Mouse (Mus musculus) kidney, adult 2 months (tissue): ENCODE results near the gene Gsdma.

ENCODE experiments used
- CTCF ChIP-seq: fragments of 200-500 bp; conservative IDR thresholded peaks from 2 replicates; pipeline ENCODE4 v1.5.1; 2011; ENCODE audit warnings: low read depth, mild to moderate bottlenecking, control low read depth, low read length, moderate library complexity, mixed read lengths; ENCODE audit not compliant: insufficient read depth, insufficient read length
- POLR2A ChIP-seq: fragments of 200-500 bp; IDR thresholded peaks from one replicate; pipeline ENCODE4 v1.6.1; 2011; ENCODE audit warnings: low read depth, low read length, control low read depth

GRCm38 (mm10) chr11:98644757-98645156 lies 19.4 kb upstream of the Gsdma start:
- TF ChIP-seq POLR2A = no peak
- no peak for TF ChIP-seq CTCF
